Mouse (Mus musculus) gastrocnemius, postnatal 4 days (tissue): ENCODE results near the gene Rcn2. TPM values are rescaled to one million over a fixed set of nuclear protein-coding genes. Genes with fewer than 3 reads are reported as not detected.

Experiments used
- DNase-seq, 2 experiments: peaks; one replicate each; pipeline ENCODE4 v3.0.0; 2021 to 2022; ENCODE audit warnings: low spot score in 2 of 2, mixed read lengths in 2 of 2
- total RNA-seq, 2 experiments: library from RNA; stranded (reverse); gene quantifications; 2 replicates each; pipeline ENCODE4 v1.2.3; 2021

The Rcn2 gene
- total RNA-seq, 2 experiments from 2014 or later, result 47.4 to 49.5 TPM

- no peak for DNase-seq
Observed at GRCm38 (mm10) chr9:56090546-56091225, 49.0 kb downstream of the Rcn2 start.

GRCm38 (mm10) chr9:56092102-56092501 lies 50.5 kb downstream of the Rcn2 start:
- no peak for DNase-seq

GRCm38 (mm10) chr9:56097584-56098298 lies 56.1 kb downstream of the Rcn2 start:
- no peak for DNase-seq

GRCm38 (mm10) chr9:56100041-56100522 lies 58.4 kb downstream of the Rcn2 start:
- DNase-seq, result no peak

GRCm38 (mm10) chr9:56101022-56101421 lies 59.4 kb downstream of the Rcn2 start:
- DNase-seq, result no peak

GRCm38 (mm10) chr9:56104921-56105320 lies 63.3 kb downstream of the Rcn2 start:
- no peak for DNase-seq

GRCm38 (mm10) chr9:56106274-56107072 lies 64.8 kb downstream of the Rcn2 start:
- no peak for DNase-seq

- no peak for DNase-seq
Observed at GRCm38 (mm10) chr9:56107527-56107926, 65.9 kb downstream of the Rcn2 start.

- no peak for DNase-seq
Observed at GRCm38 (mm10) chr9:56108174-56108573, 66.5 kb downstream of the Rcn2 start.

Other genes with a start within 250 kb of the Rcn2 start
- gene Scaper, start 103.7 kb upstream of the Rcn2 start, total RNA-seq, result 10 to 100 TPM; 14.1 to 14.3 TPM
- not detected for gene 4930563M21Rik, start 31.3 kb upstream of the Rcn2 start, total RNA-seq
- 1 to 10 TPM; 1.3 to 2.0 TPM for gene Pstpip1, start 48.1 kb downstream of the Rcn2 start, total RNA-seq
- 100 to 1,000 TPM; 187 to 207 TPM for gene Tspan3, start 123.6 kb downstream of the Rcn2 start, total RNA-seq